Mouse (Mus musculus) hindbrain, embryonic 12.5 days (tissue): ENCODE data around the gene Gm26992. TPM values are rescaled to one million over a fixed set of nuclear protein-coding genes. Genes with fewer than 3 reads are reported as not detected.
A peak's percentile ranks its signal among the peaks of the same experiment; 100 is the strongest.

ENCODE experiments used
- ATAC-seq: fragments of 200-750 bp; cut with Nextera tagmentation; 2 replicates; pipeline ENCODE4 v1.8.0; 2017; ENCODE audit warnings: moderate TSS enrichment; ENCODE audit not compliant: low FRiP score
- H3K27ac ChIP-seq: fragments of 300-500 bp; sonication (generic); 2 replicates; pipeline ENCODE4 v1.5.1; 2016; ENCODE audit warnings: mild to moderate bottlenecking
- H3K27me3 ChIP-seq: fragments of 300-500 bp; sonication (generic); 2 replicates; pipeline ENCODE4 v1.6.1; 2016; ENCODE audit warnings: mild to moderate bottlenecking
- H3K36me3 ChIP-seq: fragments of 300-500 bp; sonication (generic); 2 replicates; pipeline ENCODE4 v1.6.1; 2016; ENCODE audit warnings: mild to moderate bottlenecking
- H3K4me1 ChIP-seq: fragments of 300-500 bp; sonication (generic); 2 replicates; pipeline ENCODE4 v1.6.1; 2016
- H3K4me2 ChIP-seq: fragments of 300-500 bp; sonication (generic); replicated peaks from 2 replicates; pipeline ENCODE4 v1.6.1; 2016; ENCODE audit warnings: mild to moderate bottlenecking
- H3K4me3 ChIP-seq: fragments of 300-500 bp; sonication (generic); 2 replicates; pipeline ENCODE4 v1.5.1; 2016; ENCODE audit warnings: mild to moderate bottlenecking
- H3K9ac ChIP-seq: fragments of 300-500 bp; sonication (generic); 2 replicates; pipeline ENCODE4 v1.6.1; 2016; ENCODE audit warnings: mild to moderate bottlenecking, moderate library complexity
- H3K9me3 ChIP-seq: fragments of 300-500 bp; sonication (generic); replicated peaks from 2 replicates; pipeline ENCODE4 v1.6.1; 2016; ENCODE audit warnings: mild to moderate bottlenecking
- WGBS: fragments of 180-500 bp; shearing (Covaris S2); methylation state at CpG from one replicate; pipeline ENCODE4 v1.1.7; 2016; 5-methylcytosine and 5-hydroxymethylcytosine counted together
- polyA plus RNA-seq: library from polyadenylated mRNA; unstranded; fragments of >200 nt; fragmentation: Nextera tagmentation; extraction: Ambion mirVana; gene quantifications from 2 replicates; pipeline ENCODE4 v1.2.1, GENCODE M21; 2016

The Gm26992 gene
- polyA plus RNA-seq, 1 experiment from 2014 or later: not detected

GRCm38 (mm10) chrX:103529185-103529584 is 107.4 kb downstream of the Gm26992 start:
- Histone ChIP-seq H3K4me2 (peak overlapping the region; percentile 44), H3K36me3 (no peaks in the 10 kb centered on the region), H3K27ac (0 out of 2 replicates have a peak overlapping the region, but pooled peaks have one; percentile 23), H3K9me3 (no peaks in the 10 kb centered on the region), H3K27me3 (no peaks in the 10 kb centered on the region), H3K4me1 (peaks cover 12% of the 10 kb centered on the region), H3K4me3 (no peak overlapping the region), H3K9ac (no peak overlapping the region)
- under 1% methylated on average over 23 of the region's 23 CpGs for WGBS
- ATAC-seq: 0 out of 2 replicates have a peak, but pooled peaks have one; percentile 42

Other genes with a start within 250 kb of the Gm26992 start
- gene Nap1l2, start 235.4 kb upstream of the Gm26992 start, polyA plus RNA-seq: 40.1 and 42.2 TPM in 2 replicates
- not detected in 2 replicates for gene Cdx4, start 100.6 kb upstream of the Gm26992 start, polyA plus RNA-seq
- gene Chic1, start 65.5 kb upstream of the Gm26992 start, polyA plus RNA-seq: 7.8 and 8.8 TPM in 2 replicates
- gene Tsx, start 7.5 kb upstream of the Gm26992 start, polyA plus RNA-seq: 0.60 TPM in 1 of 2 replicates, not detected in the other
- gene Zcchc13, start 208.6 kb downstream of the Gm26992 start, polyA plus RNA-seq: not detected in 2 replicates